ENCODE assay signal across 9 mouse cellular contexts in the genomic region with DNA sequence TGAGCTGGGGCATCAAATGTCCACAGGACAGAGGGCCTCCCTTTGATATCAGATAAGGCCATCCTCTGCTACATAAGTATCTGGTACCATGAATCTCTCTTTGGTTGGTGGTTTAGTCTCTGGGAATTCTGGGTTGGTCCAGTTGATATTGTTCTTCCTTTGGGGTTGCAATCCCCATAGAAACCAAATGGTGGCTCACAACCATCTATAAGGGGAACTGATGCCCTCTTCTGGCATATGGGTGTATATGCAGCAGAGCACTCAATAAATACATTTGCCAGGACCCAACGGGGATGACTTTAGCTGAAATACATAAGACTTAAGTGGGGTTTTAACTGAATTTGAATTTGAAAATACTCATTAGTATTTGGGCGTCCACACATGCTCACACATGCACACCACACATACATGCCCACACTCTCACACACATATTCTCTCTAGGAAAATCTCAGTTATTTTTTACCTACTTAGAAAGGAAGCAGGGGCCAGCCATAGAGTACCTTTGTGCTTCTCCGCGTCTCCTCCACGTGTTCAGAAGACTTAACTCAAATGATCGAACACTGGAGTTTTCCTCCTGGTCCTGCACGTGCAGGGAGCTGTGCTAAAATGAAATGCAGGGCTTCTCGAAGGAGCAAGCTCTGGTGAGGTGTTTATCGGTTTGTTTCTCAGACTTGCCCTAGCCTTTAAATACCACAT. TPM values are rescaled to one million over a fixed set of nuclear protein-coding genes. Genes with fewer than 3 reads are reported as not detected.
DNase-seq lines count a peak whose midpoint lies in the region; ATAC-seq lines count a peak whose summit lies in the region.
"Had no signal": no experiment of that assay in that cellular context is flagged by ENCODE, and none has a peak within 500 bp of the region (broad histone marks: within the 10 kb centered on the region; RNA-seq: fewer than 3 reads in every experiment).

No protein-coding gene starts in this region.

- DNase-seq in midbrain, embryonic 10.5 days (ENCODE audit: low spot score) = peak; percentile 44
- peak; percentile 91 for DNase-seq in ZHBTc4 (ENCODE audit: low read depth, low spot score)
- peak; percentile 49 for DNase-seq in fibroblast of lung, adult 2 months (ENCODE audit: low read depth)
- DNase-seq in left cerebral cortex, postnatal 4 days = peak; percentile 39
- peak; percentile 35 for DNase-seq in neural tube, embryonic 10.5 days (ENCODE audit: extremely low spot score, low spot score)
- DNase-seq in yolk sac, embryonic 10.5 days (ENCODE audit: low spot score) = peak; percentile 29

- no peak overlapping the region for H3K27ac ChIP-seq in midbrain, embryonic 10.5 days (replicated peaks)
- H3K27ac ChIP-seq in midbrain, embryonic 16.5 days (ENCODE audit: low read length) = no peak overlapping the region
- H3K27ac ChIP-seq in hindbrain, embryonic 15.5 days (replicated peaks) = no peak overlapping the region

- no peak for ATAC-seq in midbrain, embryonic 16.5 days
- 0 out of 2 replicates have a peak, but pooled peaks have one; percentile 13 for ATAC-seq in hindbrain, embryonic 15.5 days (ENCODE audit: low FRiP score, low read depth)

- no peaks in the 10 kb centered on the region for H3K9me3 ChIP-seq in midbrain, embryonic 10.5 days (replicated peaks)
- H3K9me3 ChIP-seq in midbrain, embryonic 16.5 days (replicated peaks; ENCODE audit: control insufficient read depth, low read length, poor library complexity, severe bottlenecking) = no peaks in the 10 kb centered on the region
- H3K9me3 ChIP-seq in hindbrain, embryonic 15.5 days = no peaks in the 10 kb centered on the region

- no peak overlapping the region for H3K4me2 ChIP-seq in midbrain, embryonic 16.5 days (ENCODE audit: low read length)
- no peak overlapping the region for H3K4me2 ChIP-seq in hindbrain, embryonic 15.5 days

- peaks cover 51% of the 10 kb centered on the region for H3K4me1 ChIP-seq in midbrain, embryonic 10.5 days
- peaks cover 11% of the 10 kb centered on the region for H3K4me1 ChIP-seq in midbrain, embryonic 16.5 days (ENCODE audit: control insufficient read depth, insufficient read depth, low read length)
- peaks cover 19% of the 10 kb centered on the region for H3K4me1 ChIP-seq in hindbrain, embryonic 15.5 days (replicated peaks)

- peaks cover 19% of the 10 kb centered on the region; the same call in 1 of the 2 replicates for H3K27me3 ChIP-seq in midbrain, embryonic 10.5 days (ENCODE audit: low read depth, poor library complexity, severe bottlenecking)
- H3K27me3 ChIP-seq in midbrain, embryonic 16.5 days (ENCODE audit: control insufficient read depth, insufficient read depth, low read depth, low read length) = peaks cover 3% of the 10 kb centered on the region; the same call in 1 of the 2 replicates
- H3K27me3 ChIP-seq in hindbrain, embryonic 15.5 days = 0 out of 2 replicates have a peak, but pooled peaks cover 10% of the 10 kb centered on the region

- 51% methylated on average over 9 of the region's 9 CpGs for WGBS in midbrain, embryonic 10.5 days
- WGBS in midbrain, embryonic 16.5 days = 49% methylated on average over 9 of the region's 9 CpGs
- WGBS in hindbrain, embryonic 15.5 days = 51% methylated on average over 9 of the region's 9 CpGs

- intact Hi-C loops in left cerebral cortex, postnatal 4 days (cut with DNase I) = no loop called here

- no peak overlapping the region for H3K4me3 ChIP-seq in midbrain, embryonic 10.5 days
- no peak overlapping the region for H3K4me3 ChIP-seq in midbrain, embryonic 16.5 days (ENCODE audit: low read depth, low read length)
- no peak overlapping the region for H3K4me3 ChIP-seq in hindbrain, embryonic 15.5 days

- no peaks in the 10 kb centered on the region for H3K36me3 ChIP-seq in midbrain, embryonic 10.5 days
- no peaks in the 10 kb centered on the region for H3K36me3 ChIP-seq in midbrain, embryonic 16.5 days (ENCODE audit: control insufficient read depth, insufficient read depth, low read length)
- H3K36me3 ChIP-seq in hindbrain, embryonic 15.5 days = no peaks in the 10 kb centered on the region

- no peak overlapping the region for H3K9ac ChIP-seq in midbrain, embryonic 16.5 days (ENCODE audit: low read depth, low read length)
- no peak overlapping the region for H3K9ac ChIP-seq in hindbrain, embryonic 15.5 days

RNA-seq across cellular contexts. Expression of a gene that starts 11.5 kb away (rescaled TPM):
- 35.6 and 53.6 TPM in 2 replicates for polyA plus RNA-seq in midbrain, embryonic 10.5 days (2016; fragmentation: Nextera tagmentation; extraction: Ambion mirVana)
- 14.3 and 18.5 TPM in 2 replicates for polyA plus RNA-seq in midbrain, embryonic 16.5 days (2015; fragmentation: Nextera tagmentation; extraction: Ambion mirVana)
- polyA plus RNA-seq in hindbrain, embryonic 15.5 days (2015; fragmentation: Nextera tagmentation; extraction: Ambion mirVana) = 28.5 and 30.1 TPM in 2 replicates
- total RNA-seq in left cerebral cortex, postnatal 4 days (2021) = 10 to 100 TPM in 1 of 2 experiments, 1 to 10 TPM in 1; 9.8 to 10.4 TPM

RNA-seq across cellular contexts. Expression of a gene that starts 36.4 kb away (rescaled TPM):
- polyA plus RNA-seq in midbrain, embryonic 10.5 days (2016; fragmentation: Nextera tagmentation; extraction: Ambion mirVana) = not detected in 2 replicates
- polyA plus RNA-seq in midbrain, embryonic 16.5 days (2015; fragmentation: Nextera tagmentation; extraction: Ambion mirVana) = not detected in 2 replicates
- not detected in 2 replicates for polyA plus RNA-seq in hindbrain, embryonic 15.5 days (2015; fragmentation: Nextera tagmentation; extraction: Ambion mirVana)
- not detected for total RNA-seq in left cerebral cortex, postnatal 4 days (2021)
- polyA plus RNA-seq: frontal cortex, adult 2 months had no signal

Comparison
In these comparisons a context has a peak if more than half of its experiments do, and no peak if none do; other contexts are left out.
1. DNase-seq: peak in every context shown above with its lines; median percentile 91 in ZHBTc4; 49 in fibroblast of lung, adult 2 months; 44 in midbrain, embryonic 10.5 days; 39 in left cerebral cortex, postnatal 4 days; 35 in neural tube, embryonic 10.5 days; 29 in yolk sac, embryonic 10.5 days.